Mouse (Mus musculus): ENCODE results near the gene Gm11020. TPM values are rescaled to one million over a fixed set of nuclear protein-coding genes. Genes with fewer than 3 reads are reported as not detected.
"Not testable (repeated sequence)": the region's sequence is repeated elsewhere in the genome, so short reads cannot be mapped to it uniquely, and the experiment has no call there.

Gm11020 gene
- polyA plus RNA-seq (2011; ENCODE audit: insufficient read depth, insufficient read length, low replicate concordance, missing spikeins), result not detected in 2 replicates

DNA sequence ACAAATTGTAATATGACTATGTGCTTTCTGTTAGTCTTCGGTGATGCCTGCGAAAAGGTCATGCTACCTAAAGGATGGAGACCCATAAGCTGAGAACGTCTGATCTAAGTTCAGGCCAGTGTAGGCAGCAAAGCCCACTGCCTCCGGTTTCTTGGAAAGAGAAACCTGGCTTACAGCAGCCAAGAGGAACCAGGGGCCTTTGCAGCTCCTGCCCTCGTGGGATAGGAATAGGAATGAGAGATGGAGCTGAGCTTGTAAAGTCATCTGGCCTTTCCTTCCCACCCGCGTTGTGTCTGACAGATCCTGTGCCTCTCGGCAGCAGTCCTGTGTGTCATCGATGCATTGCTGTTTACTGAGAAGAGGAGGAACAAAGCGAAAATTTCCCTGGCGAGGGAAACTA is at the start of gene Gm11020:
Gene Gm11020, plus strand, starts transcription at position 301 of the 400 bp plus-strand sequence.
- not testable (repeated sequence) for H3K4me1 ChIP-seq (ENCODE audit: control insufficient read depth, insufficient read depth, low read length); H3K27ac ChIP-seq (ENCODE audit: control insufficient read depth, insufficient read depth, low read depth, low read length, poor library complexity); H3K4me3 ChIP-seq (replicated peaks; ENCODE audit: control insufficient read depth, low read depth, low read length)
- WGBS, result 82% methylated on average over 11 of the region's 11 CpGs

DNA sequence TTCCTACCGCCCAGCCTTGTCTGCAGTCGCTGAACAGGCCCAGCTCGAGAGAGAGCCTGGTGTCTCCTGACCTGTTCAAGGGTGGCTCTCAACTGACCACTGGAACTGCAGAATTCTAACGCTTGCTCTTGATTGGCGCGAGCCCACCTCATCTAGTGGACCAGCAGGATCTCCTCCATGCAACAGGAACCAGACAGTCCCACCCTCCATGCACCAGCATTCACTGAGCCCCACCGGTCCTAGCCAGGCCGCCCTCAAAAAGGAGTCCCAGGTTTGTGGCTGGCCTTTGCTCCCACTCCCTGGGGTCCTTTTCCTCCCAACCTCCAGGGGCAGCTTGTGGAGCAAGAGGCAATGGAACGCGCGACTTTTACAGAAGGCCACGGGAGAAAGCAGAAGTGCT is 28.3 kb upstream of the Gm11020 start, which contains the start of gene Cmtm2a:
Gene Cmtm2a, minus strand, starts transcription at position 101 of the 400 bp plus-strand sequence.
- WGBS, result 73% methylated on average over 12 of the region's 12 CpGs
- not testable (repeated sequence) for H3K4me3 ChIP-seq (replicated peaks; ENCODE audit: control insufficient read depth, low read depth, low read length)

DNA sequence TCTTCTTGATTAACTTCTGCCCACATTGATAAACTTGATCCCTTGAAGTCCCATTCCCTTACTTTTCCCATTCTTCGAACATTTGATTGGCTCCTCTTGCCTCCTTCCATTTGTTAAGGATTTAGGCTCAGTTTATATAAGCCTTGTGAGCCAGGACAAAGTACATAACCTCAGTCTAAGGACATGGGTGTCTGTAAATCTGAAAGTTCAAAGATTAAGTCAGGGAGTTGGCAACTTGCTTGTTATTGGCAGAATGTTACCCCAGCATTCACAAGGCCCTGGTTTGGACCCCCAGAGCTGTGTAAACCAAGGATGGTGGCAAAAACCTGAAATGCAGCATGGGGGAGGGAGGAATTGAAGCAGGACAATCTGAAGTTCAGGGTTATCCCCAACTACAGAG is 27.0 kb upstream of the Gm11020 start:
- Histone ChIP-seq H3K4me1 (ENCODE audit: control insufficient read depth, insufficient read depth, low read length) (no peaks in the 10 kb centered on the region), H3K27ac (ENCODE audit: control insufficient read depth, insufficient read depth, low read depth, low read length, poor library complexity) (no peak overlapping the region), H3K4me3 (replicated peaks; ENCODE audit: control insufficient read depth, low read depth, low read length) (no peak overlapping the region)
- 67% methylated on average over 1 of the region's 1 CpGs for whole genome bisulfite sequencing
- TF ChIP-seq POLR2A (IDR thresholded peaks at IDR 0.05; ENCODE audit: borderline replicate concordance, control insufficient read depth, low read depth, low read length), result no peak

More for the DNA sequence above, 28.3 kb upstream of the Gm11020 start, which contains the start of gene Cmtm2a:
- not testable (repeated sequence) for H3K4me1 ChIP-seq (ENCODE audit: control insufficient read depth, insufficient read depth, low read length); H3K27ac ChIP-seq (ENCODE audit: control insufficient read depth, insufficient read depth, low read depth, low read length, poor library complexity)

DNA sequence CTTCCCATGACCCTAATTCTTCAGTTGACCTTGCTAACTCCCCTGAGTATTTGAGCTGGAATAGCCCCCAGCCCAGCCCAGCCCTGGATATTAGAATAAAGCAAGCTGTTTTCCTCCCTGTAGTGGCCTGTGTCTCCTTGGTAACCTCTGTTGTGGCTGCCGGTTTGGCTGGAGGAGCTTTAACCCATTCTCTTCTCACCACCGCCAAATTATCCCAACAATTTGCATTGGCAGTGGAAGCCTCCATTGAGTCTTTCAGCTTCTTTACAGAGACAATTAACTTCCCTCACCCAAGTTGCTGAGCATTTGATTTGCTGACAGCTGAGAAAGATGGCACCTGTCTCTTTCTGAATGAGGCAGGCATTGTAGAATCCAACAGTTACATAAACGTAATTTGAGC is 19.8 kb upstream of the Gm11020 start:
- 50% methylated on average over 3 of the region's 3 CpGs for WGBS
- not testable (repeated sequence) for H3K27ac ChIP-seq (ENCODE audit: control insufficient read depth, insufficient read depth, low read depth, low read length, poor library complexity); H3K4me3 ChIP-seq (replicated peaks; ENCODE audit: control insufficient read depth, low read depth, low read length); H3K4me1 ChIP-seq (ENCODE audit: control insufficient read depth, insufficient read depth, low read length)

DNA sequence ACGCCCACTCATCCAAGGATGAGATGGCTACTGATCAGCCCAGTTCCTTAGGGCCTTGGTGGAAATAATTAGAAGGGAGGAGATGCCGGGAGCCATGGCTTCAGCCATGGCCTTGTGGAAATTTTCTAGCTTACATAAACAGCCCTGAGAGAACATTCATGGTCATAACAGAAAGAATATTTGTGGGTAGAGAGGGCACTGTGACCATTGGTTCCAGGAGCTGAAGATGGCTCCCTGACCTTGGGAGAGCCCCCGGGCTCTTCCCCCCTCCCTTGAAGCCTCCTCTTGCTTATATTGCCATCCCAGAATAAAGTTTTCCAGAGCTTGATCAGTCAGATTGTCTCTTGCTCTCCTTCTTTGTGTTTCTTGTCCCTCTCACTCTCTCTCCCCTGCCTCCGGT is 18.8 kb upstream of the Gm11020 start:
- not testable (repeated sequence) for H3K27ac ChIP-seq (ENCODE audit: control insufficient read depth, insufficient read depth, low read depth, low read length, poor library complexity); H3K4me3 ChIP-seq (replicated peaks; ENCODE audit: control insufficient read depth, low read depth, low read length); H3K4me1 ChIP-seq (ENCODE audit: control insufficient read depth, insufficient read depth, low read length)
- 77% methylated on average over 4 of the region's 4 CpGs for WGBS

DNA sequence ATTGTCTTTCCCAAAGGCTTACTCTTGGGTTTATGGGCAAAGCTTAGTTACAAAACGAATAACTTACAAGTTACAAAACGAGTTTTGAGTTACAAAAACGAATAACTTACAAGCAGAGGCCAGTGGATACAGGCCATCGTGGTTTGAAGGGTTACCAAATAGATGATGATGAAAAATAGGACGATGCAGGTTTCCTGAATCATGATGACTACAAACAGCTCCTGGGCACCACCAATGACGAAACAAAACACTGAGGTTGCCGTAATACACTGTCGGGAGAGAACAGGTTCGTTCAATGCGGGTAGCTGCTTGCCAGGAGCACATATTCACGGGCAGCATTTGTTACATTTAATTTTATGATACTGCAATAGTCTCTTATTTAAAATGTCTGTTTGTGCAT is 16.4 kb upstream of the Gm11020 start:
- no peak overlapping the region for H3K4me3 ChIP-seq (replicated peaks; ENCODE audit: control insufficient read depth, low read depth, low read length)
- WGBS, result 47% methylated on average over 11 of the region's 11 CpGs
- H3K4me1 ChIP-seq (ENCODE audit: control insufficient read depth, insufficient read depth, low read length), result no peaks in the 10 kb centered on the region; the same call in 1 of the 2 replicates
- no peak overlapping the region for H3K27ac ChIP-seq (ENCODE audit: control insufficient read depth, insufficient read depth, low read depth, low read length, poor library complexity)
- no peak for TF ChIP-seq CTCF (IDR thresholded peaks at IDR 0.05; ENCODE audit: control insufficient read depth, insufficient read depth, low read length)
- no peak for TF ChIP-seq POLR2A (IDR thresholded peaks at IDR 0.05; ENCODE audit: borderline replicate concordance, control insufficient read depth, low read depth, low read length)

DNA sequence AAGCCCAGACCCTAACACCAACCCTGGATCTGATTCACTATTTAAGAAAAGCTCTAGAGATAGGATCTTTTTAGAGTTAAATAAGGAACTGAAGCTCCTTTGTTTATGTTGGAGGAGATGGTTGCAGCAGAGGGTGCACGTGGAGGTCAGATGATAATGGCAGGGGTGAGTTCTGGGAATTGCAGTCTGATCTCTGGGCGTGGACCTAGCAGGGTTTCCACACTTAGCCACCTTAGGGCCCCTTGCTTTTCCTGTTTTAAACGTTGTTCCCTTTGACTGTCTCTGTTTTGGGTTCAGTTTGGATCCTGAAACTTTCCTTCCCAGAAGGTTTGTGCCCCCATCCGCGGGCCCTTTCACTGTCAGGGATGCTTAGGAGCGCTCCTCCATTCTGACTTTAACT is 13.0 kb upstream of the Gm11020 start:
- H3K4me1 ChIP-seq (ENCODE audit: control insufficient read depth, insufficient read depth, low read length); H3K4me3 ChIP-seq (replicated peaks; ENCODE audit: control insufficient read depth, low read depth, low read length); H3K27ac ChIP-seq (ENCODE audit: control insufficient read depth, insufficient read depth, low read depth, low read length, poor library complexity): not testable (repeated sequence)
- WGBS, result 45% methylated on average over 6 of the region's 6 CpGs

DNA sequence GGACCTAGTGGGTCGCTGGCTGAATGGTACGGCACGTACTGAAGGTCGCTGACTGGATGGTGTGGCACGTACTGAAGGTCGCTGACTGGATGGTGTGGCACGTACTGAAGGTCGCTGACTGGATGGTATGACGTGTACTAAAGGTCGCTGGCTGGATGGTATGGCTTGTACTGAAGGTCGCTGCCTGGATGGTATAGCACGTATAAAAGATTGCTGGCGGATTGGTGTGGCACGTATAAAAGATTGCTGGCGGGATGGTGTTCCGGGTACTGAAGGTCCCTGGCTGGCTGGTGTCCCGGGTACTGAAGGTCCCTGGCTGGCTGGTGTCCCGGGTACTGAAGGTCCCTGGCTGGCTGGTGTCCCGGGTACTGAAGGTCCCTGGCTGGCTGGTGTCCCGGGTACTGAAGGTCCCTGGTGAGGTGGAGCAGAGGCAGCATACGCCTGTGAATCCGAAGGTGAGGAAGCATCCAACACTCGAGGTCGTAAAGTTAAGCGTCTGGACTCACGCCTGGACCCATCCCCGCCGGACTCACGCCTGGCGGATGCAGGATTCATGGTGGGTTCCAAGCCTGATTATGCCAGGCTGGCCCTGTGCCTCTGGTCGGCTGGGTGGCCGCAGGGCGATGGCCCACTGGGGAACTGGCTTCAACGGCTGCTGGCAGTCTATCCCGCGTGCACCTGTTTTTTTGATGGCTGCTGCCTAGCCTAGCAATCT is 11.8 kb upstream of the Gm11020 start, which contains the start of the genes Gm45711 and Cmtm1:
Gene Gm45711, minus strand, starts transcription at position 641 of the 715 bp plus-strand sequence.
Gene Cmtm1, minus strand, starts transcription at position 705 of the 715 bp plus-strand sequence.
- not testable (repeated sequence) for H3K4me3 ChIP-seq (replicated peaks; ENCODE audit: control insufficient read depth, low read depth, low read length); H3K4me1 ChIP-seq (ENCODE audit: control insufficient read depth, insufficient read depth, low read length); H3K27ac ChIP-seq (ENCODE audit: control insufficient read depth, insufficient read depth, low read depth, low read length, poor library complexity)
- WGBS, result 82% methylated on average over 36 of the region's 36 CpGs

DNA sequence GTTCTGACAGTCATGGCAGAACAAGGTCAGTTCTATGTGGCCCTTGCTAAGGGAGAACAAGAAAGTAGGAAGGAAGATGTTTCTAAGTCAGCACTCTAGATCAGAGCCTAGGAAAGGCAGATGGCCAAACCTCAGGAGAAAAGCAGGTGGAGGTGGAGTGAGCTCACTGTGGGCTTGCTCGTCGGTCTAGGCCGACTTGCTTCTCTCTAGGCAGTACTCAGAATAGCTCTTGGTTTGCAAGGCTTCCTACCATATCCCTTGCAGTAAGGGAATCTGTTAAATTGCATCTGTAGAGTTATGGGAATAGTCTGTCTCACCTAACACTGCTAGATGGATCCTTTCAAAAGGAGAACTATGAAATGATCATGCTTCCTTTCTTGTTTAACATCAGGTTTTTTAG is 9.3 kb upstream of the Gm11020 start:
- H3K27ac ChIP-seq (ENCODE audit: control insufficient read depth, insufficient read depth, low read depth, low read length, poor library complexity); H3K4me3 ChIP-seq (replicated peaks; ENCODE audit: control insufficient read depth, low read depth, low read length); H3K4me1 ChIP-seq (ENCODE audit: control insufficient read depth, insufficient read depth, low read length): not testable (repeated sequence)
- WGBS, result 63% methylated on average over 3 of the region's 3 CpGs

DNA sequence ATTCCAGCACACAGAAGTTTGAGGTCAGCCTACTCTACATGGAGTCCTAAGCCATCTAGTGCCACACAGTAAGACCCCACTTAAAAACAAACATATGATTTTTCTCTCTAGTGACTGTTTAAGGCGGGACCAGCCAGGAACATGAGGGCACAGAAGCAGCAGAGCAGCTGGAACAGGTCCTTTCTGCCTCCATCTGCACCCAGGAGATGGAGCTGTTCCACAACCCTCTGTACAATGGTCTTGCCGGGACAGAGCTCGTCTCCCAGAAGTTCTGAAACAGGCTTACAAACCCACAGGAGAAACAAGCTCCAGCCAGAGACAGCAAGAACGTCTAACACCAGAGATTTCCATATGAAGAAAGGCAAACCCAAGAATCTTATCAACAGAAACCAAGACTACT is 8.1 kb upstream of the Gm11020 start:
- TF ChIP-seq POLR2A (IDR thresholded peaks at IDR 0.05; ENCODE audit: borderline replicate concordance, control insufficient read depth, low read depth, low read length), result no peak
- no peak for TF ChIP-seq CTCF (IDR thresholded peaks at IDR 0.05; ENCODE audit: control insufficient read depth, insufficient read depth, low read length)
- 62% methylated on average over 4 of the region's 4 CpGs for WGBS
- H3K4me1 ChIP-seq (ENCODE audit: control insufficient read depth, insufficient read depth, low read length), result no peaks in the 10 kb centered on the region

DNA sequence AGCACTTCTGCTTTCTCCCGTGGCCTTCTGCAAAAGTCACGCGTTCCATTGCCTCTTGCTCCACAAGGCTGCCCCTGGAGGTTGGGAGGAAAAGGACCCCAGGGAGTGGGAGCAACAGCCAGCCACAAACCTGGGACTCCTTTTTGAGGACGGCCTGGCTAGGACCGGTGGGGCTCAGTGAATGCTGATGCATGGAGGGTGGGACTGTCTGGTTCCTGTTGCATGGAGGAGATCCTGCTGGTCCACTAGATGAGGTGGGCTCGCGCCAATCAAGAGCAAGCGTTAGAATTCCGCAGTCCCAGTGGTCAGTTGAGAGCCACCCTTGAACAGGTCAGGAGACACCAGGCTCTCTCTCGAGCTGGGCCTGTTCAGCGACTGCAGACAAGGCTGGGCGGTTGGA is 563 bp downstream of the Gm11020 start, which contains the start of gene Cmtm2b:
Gene Cmtm2b, plus strand, starts transcription at position 301 of the 400 bp plus-strand sequence.
- H3K27ac ChIP-seq (ENCODE audit: control insufficient read depth, insufficient read depth, low read depth, low read length, poor library complexity); H3K4me1 ChIP-seq (ENCODE audit: control insufficient read depth, insufficient read depth, low read length); H3K4me3 ChIP-seq (replicated peaks; ENCODE audit: control insufficient read depth, low read depth, low read length): not testable (repeated sequence)
- 82% methylated on average over 12 of the region's 12 CpGs for WGBS

More for the DNA sequence above, 8.1 kb upstream of the Gm11020 start:
- H3K4me3 ChIP-seq (replicated peaks; ENCODE audit: control insufficient read depth, low read depth, low read length), result no peak overlapping the region
- no peak overlapping the region for H3K27ac ChIP-seq (ENCODE audit: control insufficient read depth, insufficient read depth, low read depth, low read length, poor library complexity)
